Mouse (Mus musculus) forebrain, postnatal 0 days (tissue): ENCODE results near the gene Msi2. TPM values are rescaled to one million over a fixed set of nuclear protein-coding genes. Genes with fewer than 3 reads are reported as not detected.

Experiments used
- ATAC-seq: fragments of 200-750 bp; cut with Nextera tagmentation; 2 replicates; pipeline ENCODE4 v1.8.0; 2017; ENCODE audit warnings: mild to moderate bottlenecking, moderate library complexity
- DNase-seq: peaks from one replicate; pipeline ENCODE4 v3.0.0-alpha.2; 2015
- H3K27ac ChIP-seq: fragments of 300-500 bp; sonication (generic); 2 replicates; pipeline ENCODE4 v1.5.1; 2014; ENCODE audit warnings: low read depth, mild to moderate bottlenecking, antibody characterized with exemption, low read length, moderate library complexity, mixed read lengths
- H3K27me3 ChIP-seq: fragments of 300-500 bp; sonication (generic); 2 replicates; pipeline ENCODE4 v1.6.1; 2014; ENCODE audit warnings: mild to moderate bottlenecking, low read length, mixed read lengths; ENCODE audit not compliant: insufficient read depth
- H3K36me3 ChIP-seq: fragments of 300-500 bp; sonication (generic); 2 replicates; pipeline ENCODE4 v1.6.1; 2014; ENCODE audit warnings: mild to moderate bottlenecking, moderate library complexity; ENCODE audit not compliant: insufficient read depth
- H3K4me1 ChIP-seq: fragments of 300-500 bp; sonication (generic); 2 replicates; pipeline ENCODE4 v1.6.1; 2014; ENCODE audit warnings: antibody characterized with exemption; ENCODE audit not compliant: insufficient read depth
- H3K4me2 ChIP-seq: fragments of 300-500 bp; sonication (generic); 2 replicates; pipeline ENCODE4 v1.6.1; 2014; ENCODE audit warnings: low read depth, mild to moderate bottlenecking, moderate library complexity
- H3K4me3 ChIP-seq: fragments of 300-500 bp; sonication (generic); 2 replicates; pipeline ENCODE4 v1.5.1; 2014; ENCODE audit warnings: low read depth, low read length, mixed read lengths
- H3K9ac ChIP-seq: fragments of 300-500 bp; sonication (generic); 2 replicates; pipeline ENCODE4 v1.6.1; 2014; ENCODE audit warnings: mild to moderate bottlenecking
- H3K9me3 ChIP-seq: fragments of 300-500 bp; sonication (generic); 2 replicates; pipeline ENCODE4 v1.6.1; 2016; ENCODE audit warnings: low read length
- CTCF ChIP-seq: sonication (generic); IDR thresholded peaks from 2 replicates; pipeline ENCODE4 v1.5.1; 2016; ENCODE audit warnings: antibody characterized with exemption, control low read depth, low read depth
- WGBS: fragments of 180-500 bp; shearing (Covaris S2); extraction: QIAGEN DNeasy Blood & Tissue Kit; methylation state at CpG from one replicate; pipeline ENCODE4 v1.1.7; 2014; 5-methylcytosine and 5-hydroxymethylcytosine counted together
- polyA plus RNA-seq: library from polyadenylated mRNA; unstranded; fragments of >200 nt; fragmentation: Nextera tagmentation; extraction: Ambion mirVana; gene quantifications from 2 replicates; pipeline ENCODE4 v1.2.1, GENCODE M21; 2015
- total RNA-seq: library from RNA; depleted of rRNA; stranded (reverse); fragments of >200 nt; gene quantifications from 2 replicates; pipeline ENCODE4 v1.2.3, GENCODE M21; 2014

Gene Msi2
- total and polyA plus RNA-seq, 2 experiments from 2014 or later = 18.5 to 107 TPM

DNA sequence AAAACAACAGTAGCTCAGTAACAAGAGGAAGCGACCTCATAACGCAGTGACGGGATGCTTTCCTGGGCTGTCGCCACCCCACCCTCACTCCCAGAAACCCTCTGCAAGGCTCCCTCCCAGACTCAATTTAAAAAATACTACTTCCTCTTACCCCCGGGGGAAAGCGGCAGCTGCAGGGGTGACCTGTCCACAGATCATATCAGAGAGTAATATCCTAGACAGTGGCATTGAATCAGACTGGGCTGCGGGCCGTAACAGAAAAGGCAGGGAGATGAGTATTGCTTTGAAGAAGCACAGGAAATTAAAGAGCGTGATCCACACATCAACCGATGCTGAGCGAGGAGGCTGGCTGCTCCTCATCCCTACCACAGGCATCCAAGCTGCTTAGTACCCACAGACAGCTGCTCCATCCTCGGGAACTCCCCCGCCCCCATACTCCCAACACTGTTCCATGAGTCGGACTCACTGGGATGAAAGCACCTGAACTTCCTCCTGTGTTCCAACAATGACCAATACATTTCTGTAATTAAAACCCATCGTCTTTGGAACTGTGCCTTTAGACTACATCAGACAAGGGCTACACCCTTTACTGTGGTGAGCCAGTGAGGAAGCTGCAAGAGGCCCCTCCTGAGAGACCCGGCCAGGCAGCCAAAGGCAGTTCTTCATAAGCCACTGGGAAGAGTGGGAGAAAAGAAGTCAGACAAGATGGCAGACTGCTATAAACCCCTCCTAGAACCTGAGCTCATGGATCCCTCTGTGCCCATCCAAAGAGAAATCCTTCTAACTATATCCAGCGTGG is 118.8 kb downstream of the Msi2 start:
- H3K27me3 ChIP-seq = no peaks in the 10 kb centered on the region
- H3K27ac ChIP-seq = no peak overlapping the region
- H3K4me2 ChIP-seq = no peak overlapping the region; the same call in 1 of the 2 replicates
- no peaks in the 10 kb centered on the region for H3K9me3 ChIP-seq
- no peak overlapping the region for H3K4me3 ChIP-seq
- ATAC-seq (0 out of 2 replicates have a peak, but pooled peaks have one; percentile 48), DNase-seq (peak; percentile 36)
- 47% methylated on average over 17 of the region's 17 CpGs for WGBS
- H3K4me1 ChIP-seq = peaks cover 3% of the 10 kb centered on the region; the same call in 1 of the 2 replicates
- TF ChIP-seq CTCF = no peak
- 0 out of 2 replicates have a peak overlapping the region, but pooled peaks have one; percentile 18 for H3K9ac ChIP-seq
- no peaks in the 10 kb centered on the region for H3K36me3 ChIP-seq

DNA sequence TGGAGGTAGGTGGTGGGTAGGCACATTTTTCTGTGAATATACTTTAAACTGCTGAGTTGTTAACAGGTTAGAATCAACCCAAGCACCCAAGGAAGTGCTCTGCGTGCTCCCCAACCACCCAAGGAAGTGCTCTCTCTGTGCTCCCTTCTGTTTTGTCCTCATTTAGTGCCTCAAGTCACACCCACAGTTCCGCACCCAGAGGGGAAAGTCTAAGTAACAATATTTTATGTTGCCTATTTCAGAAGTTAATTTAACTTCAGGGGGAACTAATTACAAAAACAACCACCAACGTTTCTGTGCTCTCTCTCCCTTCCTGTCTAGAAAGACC is 119.5 kb downstream of the Msi2 start:
- no peak overlapping the region for H3K4me2 ChIP-seq
- H3K27ac ChIP-seq = no peak overlapping the region
- H3K4me3 ChIP-seq = no peak overlapping the region
- H3K4me1 ChIP-seq = peaks cover 3% of the 10 kb centered on the region; the same call in 1 of the 2 replicates
- no peaks in the 10 kb centered on the region for H3K36me3 ChIP-seq
- H3K27me3 ChIP-seq = no peaks in the 10 kb centered on the region
- H3K9me3 ChIP-seq = no peaks in the 10 kb centered on the region
- no peak for ATAC-seq
- no peak for TF ChIP-seq CTCF
- no peak for DNase-seq
- WGBS = 63% methylated on average over 3 of the region's 3 CpGs
- no peak overlapping the region for H3K9ac ChIP-seq

DNA sequence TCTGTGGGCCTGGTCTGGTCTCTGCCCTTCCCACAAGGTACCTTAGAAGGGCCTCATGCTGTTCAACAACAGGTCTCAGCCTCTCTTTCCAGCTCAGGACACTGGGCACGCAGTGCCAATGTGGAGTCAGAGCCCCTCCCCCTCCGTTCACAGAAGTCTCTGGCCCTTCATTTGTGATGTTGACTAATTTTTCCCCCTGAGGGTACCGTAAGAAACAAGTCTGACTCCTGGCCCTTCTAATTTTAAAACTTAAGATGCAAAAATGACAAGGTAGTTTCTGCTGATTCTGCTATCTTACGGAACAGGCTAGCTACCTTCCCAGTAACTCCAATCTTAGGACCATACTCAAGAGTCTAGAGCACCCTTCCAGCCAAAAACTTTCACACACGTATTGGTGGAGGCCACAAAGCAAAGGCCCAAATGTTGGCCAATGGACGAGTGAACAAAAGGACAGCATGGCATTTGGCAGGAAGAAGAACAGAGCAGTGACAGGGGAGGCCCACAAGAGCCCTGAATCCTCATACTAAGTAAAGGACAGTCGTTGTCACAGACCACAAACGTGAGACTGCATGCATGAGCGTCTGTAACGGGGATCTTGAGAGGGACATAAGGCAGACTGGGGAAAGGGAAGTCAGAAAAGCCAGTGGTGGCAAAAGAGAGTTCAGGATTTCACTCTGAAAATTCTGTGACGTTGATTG is 120.0 kb downstream of the Msi2 start:
- no peak overlapping the region for H3K27ac ChIP-seq

DNA sequence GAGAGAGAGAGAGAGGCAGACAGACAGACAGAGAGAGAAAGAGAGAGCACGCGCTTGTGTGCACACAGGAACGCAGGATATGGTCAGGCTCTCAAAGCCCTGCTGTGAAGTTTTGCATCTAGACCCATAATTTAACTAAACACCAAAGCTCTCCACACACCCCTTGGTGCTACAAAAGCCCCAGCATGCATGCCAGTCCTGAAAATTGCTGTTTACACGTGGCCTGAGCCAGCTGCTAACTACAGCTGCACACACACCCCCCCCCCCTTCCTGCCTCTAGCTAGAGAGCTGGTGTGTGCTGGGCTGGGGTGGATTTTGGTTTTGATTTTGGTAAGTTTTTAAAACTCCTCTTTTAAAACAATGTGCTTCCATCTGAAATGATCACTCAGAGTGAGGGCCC is 122.7 kb downstream of the Msi2 start:
- Histone ChIP-seq H3K9ac (no peak overlapping the region), H3K4me3 (no peak overlapping the region), H3K4me2 (no peak overlapping the region), H3K9me3 (no peaks in the 10 kb centered on the region), H3K27me3 (no peaks in the 10 kb centered on the region), H3K36me3 (no peaks in the 10 kb centered on the region), H3K4me1 (peaks cover 3% of the 10 kb centered on the region; the same call in 1 of the 2 replicates), H3K27ac (0 out of 2 replicates have a peak overlapping the region, but pooled peaks have one; percentile 29)
- DNase-seq = no peak
- 42% methylated on average over 4 of the region's 4 CpGs for WGBS
- no peak for TF ChIP-seq CTCF
- ATAC-seq = peak; percentile 75; the same call in 1 of the 2 replicates

More for the DNA sequence above, 120.0 kb downstream of the Msi2 start:
- Histone ChIP-seq H3K4me1 (peaks cover 3% of the 10 kb centered on the region; the same call in 1 of the 2 replicates), H3K4me2 (no peak overlapping the region), H3K4me3 (no peak overlapping the region), H3K27me3 (no peaks in the 10 kb centered on the region), H3K9ac (no peak overlapping the region), H3K9me3 (no peaks in the 10 kb centered on the region), H3K36me3 (no peaks in the 10 kb centered on the region)
- no peak for DNase-seq
- WGBS = 63% methylated on average over 11 of the region's 11 CpGs
- no peak for TF ChIP-seq CTCF
- ATAC-seq = no peak

DNA sequence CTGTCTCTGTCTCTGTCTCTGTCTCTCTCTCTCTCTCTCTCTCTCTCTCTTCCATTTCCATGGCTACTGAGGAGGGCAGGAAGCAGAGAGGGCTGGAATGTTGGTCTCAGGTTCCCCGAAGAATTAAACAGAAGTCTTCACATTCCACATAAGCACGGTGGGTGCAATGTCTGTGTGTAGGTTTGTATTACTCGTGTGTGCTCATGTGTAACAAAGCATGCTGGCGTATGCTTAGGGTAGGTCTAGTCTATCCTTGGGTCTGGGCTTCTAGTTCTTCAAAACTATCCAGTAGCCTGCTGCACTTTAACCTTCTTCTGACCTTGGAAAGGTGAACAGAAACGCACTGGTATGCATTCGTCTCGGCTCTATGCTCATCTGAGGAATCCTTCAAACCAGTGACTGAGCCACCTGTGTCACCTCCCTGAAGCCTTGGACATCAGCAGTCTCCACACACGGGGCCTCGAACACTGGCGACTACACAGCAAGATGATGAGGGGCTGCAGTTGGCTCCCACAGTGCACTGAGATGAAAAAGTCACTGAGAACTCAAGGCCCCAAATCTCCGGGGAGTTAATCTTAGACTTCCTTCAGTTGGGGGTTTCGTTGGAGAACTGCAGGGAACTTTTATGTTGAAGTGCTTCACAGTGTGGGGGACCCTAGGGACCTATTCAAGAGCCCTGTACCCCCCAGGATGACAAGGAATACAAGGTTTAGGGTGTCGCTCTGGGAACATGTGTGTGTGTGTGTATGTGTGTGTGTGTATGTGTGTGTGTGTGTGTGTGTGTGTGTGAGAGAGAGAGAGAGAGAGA is 123.3 kb downstream of the Msi2 start:
- H3K9ac ChIP-seq = no peak overlapping the region
- H3K4me3 ChIP-seq = no peak overlapping the region
- DNase-seq = no peak
- 68% methylated on average over 13 of the region's 13 CpGs for WGBS
- TF ChIP-seq CTCF = no peak
- peaks cover 3% of the 10 kb centered on the region; the same call in 1 of the 2 replicates for H3K4me1 ChIP-seq
- H3K4me2 ChIP-seq = no peak overlapping the region
- no peak for ATAC-seq
- H3K27me3 ChIP-seq = no peaks in the 10 kb centered on the region
- no peaks in the 10 kb centered on the region for H3K36me3 ChIP-seq
- H3K27ac ChIP-seq = no peak overlapping the region
- no peaks in the 10 kb centered on the region for H3K9me3 ChIP-seq

- Histone ChIP-seq H3K4me1 (0 out of 2 replicates have a peak, but pooled peaks cover 3% of the 10 kb centered on the region), H3K4me3 (no peak overlapping the region), H3K36me3 (no peaks in the 10 kb centered on the region), H3K27ac (peak overlapping the region; percentile 35), H3K9ac (no peak overlapping the region), H3K27me3 (no peaks in the 10 kb centered on the region), H3K9me3 (no peaks in the 10 kb centered on the region), H3K4me2 (no peak overlapping the region)
- 28% methylated on average over 8 of the region's 8 CpGs for WGBS
- DNase-seq (no peak), ATAC-seq (no peak)
- TF ChIP-seq CTCF = no peak
Observed at GRCm38 (mm10) chr11:88594010-88594409, 124.3 kb downstream of the Msi2 start.
